Mouse (Mus musculus): ENCODE measurements around the gene Dlgap5. TPM values are rescaled to one million over a fixed set of nuclear protein-coding genes. Genes with fewer than 3 reads are reported as not detected.

Dlgap5 gene
- total and polyA plus RNA-seq, 3 experiments = 48.9 to 62.9 (median 53.5) TPM

- Histone ChIP-seq H3K4me1 (ENCODE audit: control insufficient read depth in 1 of 2, insufficient read depth in 2 of 2) (peaks cover 0 to 6% of the 10 kb centered on the region in 2 experiments; a peak in 1 of 4 replicates), H3K4me2 (ENCODE audit: insufficient read depth, low read depth, poor library complexity, severe bottlenecking) (peak overlapping the region; percentile 2; the same call in 1 of the 2 replicates), H3K36me3 (replicated peaks in 1 of 2; ENCODE audit: control insufficient read depth in 1 of 2, insufficient read depth in 1 of 2, low read length in 1 of 2) (no peaks in the 10 kb centered on the region), H3K27ac (ENCODE audit: insufficient read depth, low read depth) (no peak overlapping the region), H3K9me3 (replicated peaks; ENCODE audit: low read length) (no peaks in the 10 kb centered on the region), H3K27me3 (replicated peaks) (no peaks in the 10 kb centered on the region), H3K9ac (ENCODE audit: insufficient read depth, low read depth) (no peak overlapping the region), H3K4me3 (replicated peaks in 1 of 3; ENCODE audit: low read depth in 2 of 3, low read length in 2 of 3, poor library complexity in 1 of 3) (no peak overlapping the region), H3K79me2 (replicated peaks; ENCODE audit: control insufficient read depth, extremely low read depth, insufficient read depth, poor library complexity, severe bottlenecking) (no peaks in the 10 kb centered on the region)
- in situ Hi-C loops (cut with MboI; ENCODE audit: low pct_ligation_motif_present, low pct_unique_long_range_greater_than_20kb, low sequenced_read_pairs) (no loop called here), dilution Hi-C loops (cut with MboI; ENCODE audit: extremely low pct_ligation_motif_present, extremely low pct_unique_long_range_greater_than_20kb, low sequenced_read_pairs) (no loop called here)
- no peak for TF ChIP-seq UBTF (IDR thresholded peaks at IDR 0.05; ENCODE audit: low read depth, low read length)
- TF ChIP-seq GABPA (IDR thresholded peaks at IDR 0.05; ENCODE audit: insufficient replicate concordance, low read depth, low read length) = no peak
- TF ChIP-seq EP300 (IDR thresholded peaks at IDR 0.05; ENCODE audit: low read length) = peak; percentile 7; the same call in 1 of the 2 replicates
- no peak for DNase-seq (ENCODE audit: extremely low read depth)
These were observed 27.3 kb upstream of the Dlgap5 start for GRCm38 (mm10) chr14:47445331-47446095.

GRCm38 (mm10) chr14:47444907-47445306 is 26.7 kb upstream of the Dlgap5 start:
- Histone ChIP-seq H3K27me3 (replicated peaks) (no peaks in the 10 kb centered on the region), H3K27ac (ENCODE audit: insufficient read depth, low read depth) (no peak overlapping the region), H3K9ac (ENCODE audit: insufficient read depth, low read depth) (no peak overlapping the region), H3K9me3 (replicated peaks; ENCODE audit: low read length) (no peaks in the 10 kb centered on the region), H3K36me3 (replicated peaks in 1 of 2; ENCODE audit: control insufficient read depth in 1 of 2, insufficient read depth in 1 of 2, low read length in 1 of 2) (no peaks in the 10 kb centered on the region), H3K4me2 (ENCODE audit: insufficient read depth, low read depth, poor library complexity, severe bottlenecking) (peak overlapping the region; percentile 9; the same call in 1 of the 2 replicates), H3K4me3 (replicated peaks in 1 of 3; ENCODE audit: low read depth in 2 of 3, low read length in 2 of 3, poor library complexity in 1 of 3) (no peak overlapping the region), H3K79me2 (replicated peaks; ENCODE audit: control insufficient read depth, extremely low read depth, insufficient read depth, poor library complexity, severe bottlenecking) (no peaks in the 10 kb centered on the region), H3K4me1 (ENCODE audit: control insufficient read depth in 1 of 2, insufficient read depth in 2 of 2) (peaks cover 0 to 6% of the 10 kb centered on the region in 2 experiments; a peak in 1 of 4 replicates)
- dilution Hi-C loops (cut with MboI; ENCODE audit: extremely low pct_ligation_motif_present, extremely low pct_unique_long_range_greater_than_20kb, low sequenced_read_pairs) = no loop called here
- no peak for TF ChIP-seq ZC3H11A (IDR thresholded peaks at IDR 0.05; ENCODE audit: low read depth, low read length)
- no peak for TF ChIP-seq E2F4 (IDR thresholded peaks at IDR 0.05; ENCODE audit: insufficient replicate concordance, low read depth, low read length)
- no peak for TF ChIP-seq MAX (IDR thresholded peaks at IDR 0.05; ENCODE audit: low read length)
- TF ChIP-seq ZMIZ1 (IDR thresholded peaks at IDR 0.05; ENCODE audit: low read depth, low read length) = no peak
- TF ChIP-seq JUN (IDR thresholded peaks at IDR 0.05; ENCODE audit: insufficient read depth, low read depth, low read length) = no peak
- TF ChIP-seq ZNF384 (IDR thresholded peaks at IDR 0.05; ENCODE audit: low read depth, low read length) = no peak
- TF ChIP-seq NRF1 (IDR thresholded peaks at IDR 0.05; ENCODE audit: low read depth, low read length) = no peak
- TF ChIP-seq MXI1 (IDR thresholded peaks at IDR 0.05; ENCODE audit: low read depth, low read length) = no peak
- no peak for TF ChIP-seq NELFE (IDR thresholded peaks at IDR 0.05; ENCODE audit: low read depth, low read length)
- no peak for DNase-seq (ENCODE audit: extremely low read depth)
- in situ Hi-C loops (cut with MboI; ENCODE audit: low pct_ligation_motif_present, low pct_unique_long_range_greater_than_20kb, low sequenced_read_pairs) = no loop called here

- Histone ChIP-seq H3K9ac (ENCODE audit: insufficient read depth, low read depth) (no peak overlapping the region), H3K79me2 (replicated peaks; ENCODE audit: control insufficient read depth, extremely low read depth, insufficient read depth, poor library complexity, severe bottlenecking) (no peaks in the 10 kb centered on the region), H3K9me3 (replicated peaks; ENCODE audit: low read length) (no peaks in the 10 kb centered on the region), H3K4me1 (ENCODE audit: control insufficient read depth in 1 of 2, insufficient read depth in 2 of 2) (no peaks in the 10 kb centered on the region), H3K36me3 (replicated peaks in 1 of 2; ENCODE audit: control insufficient read depth in 1 of 2, insufficient read depth in 1 of 2, low read length in 1 of 2) (no peaks in the 10 kb centered on the region), H3K4me3 (replicated peaks in 1 of 3; ENCODE audit: low read depth in 2 of 3, low read length in 2 of 3, poor library complexity in 1 of 3) (no peak overlapping the region), H3K4me2 (ENCODE audit: insufficient read depth, low read depth, poor library complexity, severe bottlenecking) (no peak overlapping the region), H3K27ac (ENCODE audit: insufficient read depth, low read depth) (no peak overlapping the region), H3K27me3 (replicated peaks) (no peaks in the 10 kb centered on the region)
- dilution Hi-C loops (cut with MboI; ENCODE audit: extremely low pct_ligation_motif_present, extremely low pct_unique_long_range_greater_than_20kb, low sequenced_read_pairs) = no loop called here
- in situ Hi-C loops (cut with MboI; ENCODE audit: low pct_ligation_motif_present, low pct_unique_long_range_greater_than_20kb, low sequenced_read_pairs) = no loop called here
- DNase-seq (ENCODE audit: extremely low read depth) = no peak
- peak; percentile 61 for TF ChIP-seq HCFC1 (IDR thresholded peaks at IDR 0.05; ENCODE audit: low read depth, low read length)
- no peak for TF ChIP-seq POLR2AphosphoS2 (IDR thresholded peaks at IDR 0.05; ENCODE audit: low read depth, low read length)
These were observed 20.7 kb upstream of the Dlgap5 start for GRCm38 (mm10) chr14:47438947-47439346.

Data from CH12.LX (cell line).